Mouse (Mus musculus) C2C12 (cell line): Measurements from ENCODE around the gene Vps13d.

ENCODE experiments used
- CTCF ChIP-seq: IDR thresholded peaks from one replicate; pipeline ENCODE4 v1.5.1; 2011; ENCODE audit not compliant: control insufficient read depth, insufficient read depth, insufficient read length
- FOSL1 ChIP-seq: IDR thresholded peaks from one replicate; pipeline ENCODE4 v1.8.0; 2011; ENCODE audit warnings: mild to moderate bottlenecking, low read length; ENCODE audit not compliant: poor library complexity, insufficient read depth, severe bottlenecking
- MAX ChIP-seq: IDR thresholded peaks from one replicate; pipeline ENCODE4 v1.6.1; 2011; ENCODE audit warnings: mild to moderate bottlenecking, control low read depth
- MYOG ChIP-seq: IDR thresholded peaks from one replicate; pipeline ENCODE4 v1.6.1; 2011; ENCODE audit not compliant: control insufficient read depth, insufficient read length; ENCODE audit errors: extremely low read depth
- USF1 ChIP-seq: IDR thresholded peaks from one replicate; pipeline ENCODE4 v1.6.1; 2011; ENCODE audit warnings: low read depth, mild to moderate bottlenecking, control low read depth, moderate library complexity

DNA sequence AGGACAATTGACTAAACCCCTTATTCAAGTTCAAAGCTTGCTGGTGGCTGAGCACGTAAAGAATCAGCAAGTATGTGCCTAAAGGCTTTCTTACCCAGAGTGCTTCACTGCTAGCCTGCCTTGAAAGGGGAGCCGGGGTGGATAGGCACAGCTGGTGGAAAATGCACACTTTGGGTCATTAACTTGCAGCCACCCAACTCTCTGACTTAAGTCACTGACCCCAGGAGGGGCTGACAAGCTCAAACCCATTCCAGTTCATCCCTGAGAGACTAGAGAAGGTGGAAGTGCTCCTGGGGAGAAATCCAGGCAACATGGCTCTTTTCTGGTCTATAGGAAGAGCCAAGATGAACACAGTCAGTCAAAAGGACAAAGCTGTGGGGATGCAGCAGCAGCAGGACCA, 219.3 kb downstream of the Vps13d start:
- no peak for TF ChIP-seq CTCF
- TF ChIP-seq MYOG = no peak
- TF ChIP-seq MAX = no peak
- no peak for TF ChIP-seq USF1
- TF ChIP-seq FOSL1 = no peak
